Mouse (Mus musculus): ENCODE measurements around the gene Ucma. TPM values are rescaled to one million over a fixed set of nuclear protein-coding genes. Genes with fewer than 3 reads are reported as not detected.

Ucma gene
- total RNA-seq, 2 experiments from 2014 or later: not detected

DNA sequence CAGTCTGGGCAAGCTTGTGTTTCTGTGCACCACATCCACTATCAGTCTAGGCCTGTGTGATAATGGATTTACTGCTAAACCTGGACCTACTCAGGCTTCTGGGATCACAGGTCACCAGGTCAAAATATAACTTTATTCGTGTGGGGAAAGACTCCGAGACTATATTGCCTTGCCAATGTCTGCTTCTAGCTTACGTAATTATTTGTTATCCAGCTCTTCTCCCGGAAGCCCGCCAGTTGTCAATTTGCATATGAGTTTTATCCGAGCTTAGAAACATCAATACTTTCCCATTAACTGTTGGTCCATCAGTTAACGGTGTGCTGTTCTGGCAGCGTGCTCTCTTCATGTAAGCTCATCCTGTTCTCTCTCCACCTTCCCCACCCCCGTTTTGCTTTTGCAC lies 59.3 kb downstream of the Ucma start:
- ATAC-seq (replicated peaks; ENCODE audit: low FRiP score, poor library complexity, severe bottlenecking): no peak

Other genes starting within 250 kb of the Ucma start
- gene Sephs1, start 94.6 kb upstream of the Ucma start, total RNA-seq (2015; ENCODE audit: low replicate concordance): 13.7 and 19.7 TPM in 2 replicates
- 42.4 and 47.5 TPM in 2 replicates for gene Sephs1, start 94.6 kb upstream of the Ucma start, total RNA-seq (2017; ENCODE audit: low replicate concordance)
- 20.5 and 29.2 TPM in 2 replicates for gene Phyh, start 57.1 kb upstream of the Ucma start, total RNA-seq (2015; ENCODE audit: low replicate concordance)
- gene Phyh, start 57.1 kb upstream of the Ucma start, total RNA-seq (2017; ENCODE audit: low replicate concordance): 12.1 and 13.2 TPM in 2 replicates
- gene Mcm10, start 36.7 kb downstream of the Ucma start, total RNA-seq (2015; ENCODE audit: low replicate concordance): 54.1 and 134 TPM in 2 replicates
- gene Mcm10, start 36.7 kb downstream of the Ucma start, total RNA-seq (2017; ENCODE audit: low replicate concordance): 76.9 and 109 TPM in 2 replicates
- gene Optn, start 87.9 kb downstream of the Ucma start, total RNA-seq (2015; ENCODE audit: low replicate concordance): 112 and 113 TPM in 2 replicates
- 325 and 377 TPM in 2 replicates for gene Optn, start 87.9 kb downstream of the Ucma start, total RNA-seq (2017; ENCODE audit: low replicate concordance)
- gene Ccdc3, start 161.7 kb downstream of the Ucma start, total RNA-seq (2015; ENCODE audit: low replicate concordance): not detected in 2 replicates
- not detected in 2 replicates for gene Ccdc3, start 161.7 kb downstream of the Ucma start, total RNA-seq (2017; ENCODE audit: low replicate concordance)